Mouse (Mus musculus) lung, adult 2 months (tissue): ENCODE data around the gene Gm10134.

Source experiments
- CTCF ChIP-seq: fragments of 200-500 bp; IDR thresholded peaks from 2 replicates; pipeline ENCODE4 v1.5.1; 2011; ENCODE audit warnings: mild to moderate bottlenecking, low read length, control low read depth; ENCODE audit not compliant: insufficient read depth
- POLR2A ChIP-seq: fragments of 200-500 bp; IDR thresholded peaks from 2 replicates; pipeline ENCODE4 v1.6.1; 2011; ENCODE audit warnings: low read depth, mild to moderate bottlenecking, control low read depth, low read length, borderline replicate concordance; ENCODE audit errors: extremely low read depth

- TF ChIP-seq POLR2A: no peak
- no peak for TF ChIP-seq CTCF
These were observed 15.8 kb downstream of the Gm10134 start for GRCm38 (mm10) chr2:28521571-28522151.
